Mouse (Mus musculus) frontal cortex, postnatal 10 days (tissue): ENCODE measurements at regions not wholly inside any gene's neighbourhood (a gene's known extent, or its start where the extent isn't known, plus 50 kb on each side); places are given as distances from the start of the nearest gene placed in this dataset.

ENCODE experiments used
- DNase-seq, 2 experiments: peaks; one replicate each; pipeline ENCODE4 v3.0.0; 2022; ENCODE audit warnings: low spot score in 2 of 2, mixed read lengths in 1 of 2

DNA sequence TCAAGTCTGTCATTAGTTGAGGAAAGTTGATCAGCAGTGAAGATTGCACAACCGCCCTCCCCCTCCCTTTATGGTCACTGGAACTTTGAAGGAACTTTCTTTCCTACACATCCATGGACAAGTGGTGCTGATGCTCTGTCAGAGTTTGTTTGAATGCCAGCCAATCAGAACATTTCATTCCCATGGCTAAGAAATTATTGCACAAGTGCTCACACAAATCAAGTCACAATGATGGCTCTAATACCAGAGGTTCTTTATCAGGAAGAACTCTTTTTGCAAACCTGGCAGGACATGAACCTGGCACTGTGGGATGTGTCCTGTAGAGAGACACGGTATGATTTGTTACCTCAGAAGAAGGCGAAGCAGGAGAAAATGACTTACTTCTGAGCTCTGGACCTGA is 54.3 kb upstream of the Spry2 start:
- no peak for DNase-seq

DNA sequence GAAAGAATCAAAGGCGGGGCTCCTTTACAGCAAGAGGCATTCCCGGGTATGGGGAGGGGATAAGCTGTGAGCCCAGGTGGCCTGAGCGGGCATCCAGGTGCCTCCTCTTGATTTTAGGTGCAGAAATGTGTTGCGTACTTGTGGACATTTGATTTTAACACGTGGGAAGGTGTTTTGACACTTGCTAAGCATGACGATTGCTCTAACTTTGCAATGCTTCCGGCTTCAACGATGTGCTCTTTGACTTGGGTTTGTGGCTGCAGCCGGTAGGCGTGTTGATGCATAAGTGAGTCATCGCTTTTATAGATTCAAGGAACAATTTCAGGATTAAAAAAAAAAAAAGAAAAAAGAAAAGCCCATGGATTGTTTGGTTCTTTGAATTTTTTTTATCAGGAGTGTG is 58.5 kb upstream of the Spry2 start:
- no peak for DNase-seq

DNA sequence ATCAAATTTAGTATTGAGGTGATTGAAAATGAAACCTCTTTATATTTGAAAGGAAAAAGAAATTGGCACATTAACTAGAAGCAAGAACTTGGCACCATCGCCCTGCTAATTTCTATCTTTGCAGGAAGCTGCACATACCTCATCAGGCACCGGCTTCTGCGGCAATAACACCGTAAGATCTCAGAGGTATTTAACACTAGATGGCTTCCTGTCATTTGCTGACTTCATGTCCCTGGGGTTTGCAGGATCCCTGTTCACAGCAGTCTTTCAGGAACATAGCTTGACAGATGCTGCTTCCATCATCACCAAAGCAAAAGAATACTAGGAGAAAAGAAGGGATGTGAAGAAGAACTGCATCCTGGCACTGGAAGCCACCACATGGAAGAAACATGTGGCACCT is 60.2 kb upstream of the Spry2 start:
- DNase-seq = no peak

DNA sequence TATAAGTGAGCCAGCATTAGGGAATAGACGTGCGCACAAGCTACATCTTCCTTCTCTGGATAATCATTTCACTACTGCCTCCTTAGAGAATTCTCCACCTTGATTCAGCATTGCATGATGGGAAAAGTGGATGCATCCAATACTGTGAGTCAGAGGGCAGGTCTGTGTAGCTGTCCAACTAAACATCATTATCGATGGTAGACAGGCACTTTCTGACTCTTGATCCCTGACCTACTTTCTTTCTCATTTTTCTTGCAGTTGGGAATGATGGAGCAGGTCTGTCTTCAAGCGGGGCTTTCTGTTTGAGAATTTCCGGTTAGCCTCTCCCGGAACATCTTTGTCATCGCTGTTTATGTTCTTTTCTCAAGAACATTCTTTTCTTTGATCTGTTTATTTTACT is 61.4 kb upstream of the Spry2 start:
- no peak for DNase-seq

DNA sequence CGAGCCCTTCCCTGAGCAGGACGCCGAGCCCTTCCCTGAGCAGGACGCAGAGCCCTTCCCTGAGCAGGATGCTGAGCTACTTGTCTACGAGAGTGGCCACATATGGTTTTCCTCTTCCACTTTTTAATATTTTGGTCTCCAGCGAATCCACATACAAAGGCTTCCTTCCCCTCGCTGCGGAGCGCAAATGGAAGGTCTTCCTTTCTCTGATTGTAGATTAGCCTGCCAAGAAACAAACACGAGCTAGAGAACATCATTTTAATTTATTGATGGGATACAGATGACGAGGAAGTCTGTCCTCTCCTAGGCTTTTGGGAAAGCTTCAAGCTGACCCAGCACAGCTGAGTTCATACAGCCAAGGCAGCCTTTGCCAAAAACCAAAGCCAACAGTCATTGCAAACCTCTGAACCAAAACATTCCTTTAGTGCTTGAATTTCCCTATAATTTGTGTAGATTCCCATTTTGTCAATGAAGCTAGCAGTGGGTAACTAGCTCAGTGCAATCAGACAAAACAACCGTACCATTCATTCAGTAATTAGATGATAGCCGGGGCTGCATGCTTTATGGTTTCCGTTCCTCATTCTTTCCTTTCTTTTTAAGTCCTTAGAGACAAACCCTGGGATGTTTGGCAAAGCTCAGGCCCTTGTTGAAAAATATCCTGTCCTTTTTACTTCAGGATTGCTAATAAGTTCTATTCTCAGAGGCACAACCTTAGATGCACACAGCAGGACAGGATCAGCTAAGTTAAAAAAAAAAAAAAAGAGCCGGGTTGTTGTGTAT is 83.1 kb upstream of the Spry2 start:
- DNase-seq = no peak

DNA sequence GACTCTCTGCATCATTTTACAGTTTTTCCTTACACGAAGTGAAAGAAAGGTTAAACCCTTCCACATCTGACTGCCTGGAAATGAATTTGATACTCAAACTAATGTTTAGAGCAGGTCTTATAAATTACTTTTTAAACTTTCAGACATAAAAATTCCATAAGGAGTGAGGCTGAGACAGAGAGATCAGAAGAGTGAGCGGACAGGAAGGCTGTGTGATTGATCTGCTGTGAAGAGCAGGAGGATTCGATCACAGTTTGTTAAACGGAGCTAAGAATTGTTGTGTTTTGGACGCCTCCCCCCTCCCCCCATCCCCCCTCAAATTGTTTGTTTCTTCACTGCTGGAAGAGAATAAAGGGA is 83.7 kb upstream of the Spry2 start:
- no peak for DNase-seq

DNA sequence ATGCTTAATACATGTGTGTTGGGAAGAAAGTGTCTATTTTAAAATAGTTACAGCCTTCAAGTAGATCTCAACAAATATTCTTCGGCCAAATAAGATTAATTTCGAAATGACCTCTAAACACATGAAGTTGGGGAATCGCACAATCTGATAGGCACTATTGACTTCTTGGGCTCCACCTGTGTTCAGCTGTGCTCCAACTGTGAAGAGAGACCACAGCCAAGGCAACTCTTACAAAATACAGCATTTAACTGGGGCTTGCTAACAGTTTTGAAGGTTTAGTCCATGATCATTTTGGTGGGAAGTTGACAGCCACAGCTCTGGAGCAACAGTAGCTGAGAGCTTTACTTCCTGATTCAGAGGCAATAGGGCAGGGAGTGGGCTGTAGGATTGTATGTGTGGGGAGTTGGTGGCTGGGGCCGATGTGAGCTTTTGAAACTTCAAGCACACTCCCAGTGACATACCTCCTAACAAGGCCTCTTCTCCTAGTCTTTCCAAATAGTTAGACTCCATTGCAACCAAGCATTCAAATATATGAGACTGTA is 90.8 kb upstream of the Spry2 start:
- DNase-seq = no peak

DNA sequence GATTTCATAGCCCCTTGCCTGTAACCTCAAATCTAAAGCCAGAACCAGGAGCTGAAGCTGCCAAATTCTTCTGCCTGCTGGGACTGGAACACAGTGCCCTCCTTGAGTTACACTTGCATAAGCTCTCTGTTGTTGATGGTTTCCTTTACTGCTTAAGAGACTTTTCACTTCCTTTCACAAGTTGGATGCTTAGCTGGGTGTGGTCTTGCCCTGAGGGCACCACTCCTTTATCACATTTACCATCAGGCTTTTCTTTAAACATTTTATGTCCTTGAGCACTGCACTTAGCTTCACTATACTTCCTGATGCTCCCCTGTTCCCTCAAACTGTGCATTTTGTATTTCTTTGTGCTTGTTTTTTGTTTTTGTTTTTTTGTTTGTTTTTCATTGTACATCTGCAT is 92.1 kb upstream of the Spry2 start:
- DNase-seq = no peak

DNA sequence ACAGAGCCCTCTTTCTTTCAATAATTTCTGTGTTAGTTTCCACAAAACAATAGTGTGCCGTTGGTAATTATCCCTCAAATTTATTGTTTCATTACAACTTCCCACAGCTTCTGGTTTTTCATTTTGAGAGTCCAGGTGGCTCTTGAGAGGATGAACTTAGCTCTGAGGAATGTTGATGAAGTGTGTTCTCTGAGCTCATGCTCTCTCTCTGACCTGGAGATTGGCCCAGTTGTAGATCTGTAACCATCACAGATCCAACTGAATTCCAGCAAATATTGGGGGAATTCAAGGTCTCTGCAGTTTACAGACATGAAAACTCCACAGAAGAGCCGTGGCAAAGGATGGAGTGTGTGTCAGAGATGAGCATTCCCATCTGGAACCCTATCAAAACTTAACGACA is 96.5 kb upstream of the Spry2 start:
- no peak for DNase-seq

DNA sequence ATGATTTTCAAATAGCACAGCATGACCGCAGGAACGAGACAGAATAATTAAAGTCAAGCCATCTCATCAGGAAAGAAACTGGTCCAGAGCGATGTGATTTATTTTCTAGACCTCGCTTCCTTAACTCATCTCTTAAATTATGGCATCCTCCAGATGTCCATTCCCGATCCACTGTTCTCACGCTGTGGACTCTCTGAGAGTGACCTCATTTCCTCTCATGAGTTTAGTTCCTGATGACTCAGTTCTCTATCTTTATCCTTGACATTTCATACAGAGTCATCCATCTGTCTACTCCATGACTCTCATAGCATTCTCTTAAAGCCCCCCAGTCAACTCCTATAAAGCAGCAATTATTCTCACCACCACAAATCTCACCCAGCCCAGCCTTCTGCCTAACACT is 103.2 kb upstream of the Spry2 start:
- DNase-seq = no peak

DNA sequence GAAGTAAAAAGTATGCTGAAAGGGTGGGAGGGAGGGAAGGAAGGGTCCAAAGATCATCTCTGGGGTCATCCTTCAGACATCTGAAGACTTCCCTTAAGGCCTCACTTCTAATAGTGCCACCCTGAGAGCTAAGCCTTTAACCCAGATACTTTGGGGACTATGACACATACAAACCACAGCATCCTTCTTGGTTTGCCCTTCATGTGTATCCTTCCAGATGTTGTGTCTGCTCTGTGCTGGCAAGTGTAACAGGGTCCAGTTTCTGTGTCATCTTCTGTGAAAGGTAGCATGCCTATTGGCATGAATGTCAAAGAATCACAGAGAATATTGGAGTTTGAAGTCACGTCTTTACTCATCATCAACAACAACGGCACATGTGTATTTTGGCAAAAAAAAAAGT is 98.2 kb upstream of the Trim52 start:
- DNase-seq = no peak

DNA sequence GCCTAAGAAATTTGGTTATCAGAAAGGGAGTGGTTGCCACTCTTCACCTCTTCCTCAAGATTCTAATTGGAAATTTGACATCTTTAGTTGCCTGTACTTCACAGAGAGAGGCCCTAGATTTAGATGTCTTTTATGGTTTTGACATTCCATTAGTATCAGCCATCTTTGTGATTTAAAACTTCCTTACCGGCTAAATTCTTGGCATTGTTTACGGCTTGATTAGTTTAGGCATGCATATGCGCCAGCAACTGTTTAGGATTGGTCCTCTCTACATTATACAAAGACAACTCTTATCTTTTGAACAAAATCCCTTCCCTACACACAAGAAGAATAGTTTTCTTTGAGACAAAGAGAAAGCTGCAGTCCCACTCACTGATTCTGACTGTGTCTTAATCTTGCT is 97.0 kb upstream of the Trim52 start:
- no peak for DNase-seq

DNA sequence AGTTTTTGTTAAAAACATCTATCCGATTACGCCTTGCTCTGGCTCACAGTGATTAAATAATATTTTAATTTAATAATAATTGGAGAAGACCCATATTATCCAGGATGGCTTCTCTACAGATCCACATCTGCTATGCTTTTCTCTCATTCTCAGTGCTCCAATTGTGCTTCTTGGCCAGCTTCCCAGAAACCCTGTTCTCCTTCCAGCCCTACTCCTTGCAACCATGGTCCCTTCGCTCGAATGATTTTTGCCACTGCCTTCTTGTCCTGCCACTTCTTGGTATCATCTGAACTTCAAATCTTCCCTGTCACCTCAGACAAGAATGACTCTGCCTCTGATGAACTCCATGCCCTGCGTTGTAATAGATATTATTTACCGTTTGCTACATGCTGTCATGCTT is 95.0 kb upstream of the Trim52 start:
- DNase-seq = no peak

DNA sequence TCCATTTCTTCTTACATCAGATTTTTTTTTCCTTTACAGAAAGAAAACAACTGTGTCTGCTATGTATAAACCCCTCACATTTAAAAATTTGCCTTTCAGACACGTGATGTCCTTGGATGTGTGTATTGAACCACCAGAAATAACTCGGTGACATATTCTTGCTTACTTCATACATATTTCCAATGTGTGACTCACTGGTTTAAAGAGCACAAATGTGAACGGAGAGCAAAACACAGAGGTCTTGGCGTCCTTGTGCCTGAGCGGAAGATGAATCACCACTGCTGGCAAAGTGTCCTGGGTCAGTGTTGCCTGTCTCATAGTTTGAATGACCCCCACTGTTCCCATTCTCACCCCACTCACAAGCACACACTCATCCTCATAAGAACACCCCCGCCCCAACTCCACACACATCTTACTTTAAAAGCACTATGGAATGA is 94.0 kb upstream of the Trim52 start:
- peak in 1 of 2 experiments; percentile 5 for DNase-seq

DNA sequence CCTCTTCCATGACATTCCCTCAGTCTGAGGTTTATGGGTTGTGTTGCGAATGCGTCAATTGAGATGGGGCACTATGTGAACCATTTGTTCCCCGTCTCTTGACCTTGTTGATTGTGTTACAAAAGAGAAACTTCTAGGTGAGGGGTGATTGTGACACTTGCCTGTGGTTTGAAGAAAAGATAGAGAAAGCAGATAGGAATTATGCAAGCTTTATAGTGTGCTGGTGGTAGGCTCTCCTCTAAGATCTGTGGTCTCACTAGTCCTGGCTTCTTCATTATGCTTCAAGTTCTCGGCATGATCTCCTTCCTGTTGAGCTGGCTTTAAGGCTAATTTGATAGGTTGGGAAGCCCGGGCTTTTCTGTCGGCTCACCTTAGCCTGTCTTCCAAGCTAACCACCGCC is 83.2 kb upstream of the Trim52 start:
- DNase-seq = no peak

DNA sequence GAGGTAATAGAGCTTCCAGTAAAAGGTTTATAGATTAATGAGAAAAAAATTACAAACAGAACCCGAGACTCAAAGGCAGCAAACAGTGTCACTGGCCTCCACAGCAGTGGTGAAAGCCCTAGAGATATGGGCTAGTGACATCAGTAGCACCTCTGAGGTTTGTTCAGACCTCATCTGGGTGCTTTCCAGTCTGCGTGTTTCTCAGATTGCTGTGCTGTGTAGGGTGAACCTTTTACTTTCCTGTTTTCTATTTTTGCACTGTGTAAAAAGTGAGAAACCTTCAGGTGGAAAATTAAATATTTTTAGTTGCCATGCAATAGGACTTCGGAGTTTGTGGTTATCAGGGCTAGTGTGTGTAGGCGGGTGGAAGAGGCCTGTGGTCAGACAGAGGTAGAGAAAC is 79.2 kb upstream of the Trim52 start:
- DNase-seq = no peak

DNA sequence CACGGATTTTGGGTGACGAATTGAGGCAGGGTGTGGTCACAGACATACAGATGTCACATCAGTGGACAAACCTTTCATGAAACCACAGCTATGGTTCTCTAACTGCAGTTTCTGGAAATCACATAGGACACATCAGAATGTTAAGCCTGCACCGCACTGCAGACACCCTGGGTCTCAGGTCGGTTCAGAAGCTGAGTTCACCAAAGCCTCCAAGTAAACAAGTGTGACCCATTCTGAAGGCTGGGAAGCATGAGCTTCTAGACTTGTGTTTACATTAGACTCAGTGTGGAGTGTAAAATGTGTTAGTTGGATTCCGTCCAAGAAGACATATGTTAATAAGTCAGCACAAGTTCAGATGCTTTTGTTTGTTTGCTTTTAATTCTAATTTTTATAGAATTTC is 78.3 kb upstream of the Trim52 start:
- DNase-seq = no peak

DNA sequence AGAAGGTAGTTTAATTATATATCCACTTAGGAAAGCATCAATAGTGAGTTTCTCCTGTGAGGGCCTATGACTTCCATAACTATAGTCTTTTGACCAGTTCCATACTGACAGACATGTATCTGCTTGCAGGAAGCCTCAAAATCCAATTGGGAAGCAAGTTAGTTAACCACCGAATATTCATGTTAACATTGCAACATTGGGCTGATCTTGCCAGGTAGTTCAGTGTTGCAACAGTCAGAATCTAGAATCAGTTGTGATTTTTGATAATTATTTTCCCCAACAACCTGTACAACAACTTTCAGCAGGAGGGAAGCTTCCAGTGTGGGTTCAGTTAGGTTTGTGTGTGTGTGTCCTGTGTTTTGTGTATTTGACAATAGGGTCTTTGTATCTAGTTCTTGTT is 74.9 kb upstream of the Trim52 start:
- DNase-seq = no peak

DNA sequence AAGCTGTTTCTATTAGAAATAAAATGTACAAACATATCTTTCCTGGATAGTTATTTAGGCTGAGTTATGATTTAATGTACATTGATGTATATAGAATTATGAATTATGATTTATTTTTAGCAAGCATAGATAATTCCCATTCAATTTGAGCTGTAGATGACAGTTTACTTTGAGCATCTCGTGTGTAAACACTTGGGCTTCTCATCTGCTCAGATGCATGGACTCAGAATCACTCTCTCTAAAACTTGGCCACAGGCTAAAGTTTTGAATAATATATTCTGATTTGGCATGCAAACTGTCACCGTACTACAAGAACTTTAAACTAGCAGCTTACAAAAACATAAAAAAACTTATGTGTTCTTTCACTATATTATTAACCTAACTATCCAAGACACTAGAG is 72.2 kb upstream of the Trim52 start:
- DNase-seq = no peak

DNA sequence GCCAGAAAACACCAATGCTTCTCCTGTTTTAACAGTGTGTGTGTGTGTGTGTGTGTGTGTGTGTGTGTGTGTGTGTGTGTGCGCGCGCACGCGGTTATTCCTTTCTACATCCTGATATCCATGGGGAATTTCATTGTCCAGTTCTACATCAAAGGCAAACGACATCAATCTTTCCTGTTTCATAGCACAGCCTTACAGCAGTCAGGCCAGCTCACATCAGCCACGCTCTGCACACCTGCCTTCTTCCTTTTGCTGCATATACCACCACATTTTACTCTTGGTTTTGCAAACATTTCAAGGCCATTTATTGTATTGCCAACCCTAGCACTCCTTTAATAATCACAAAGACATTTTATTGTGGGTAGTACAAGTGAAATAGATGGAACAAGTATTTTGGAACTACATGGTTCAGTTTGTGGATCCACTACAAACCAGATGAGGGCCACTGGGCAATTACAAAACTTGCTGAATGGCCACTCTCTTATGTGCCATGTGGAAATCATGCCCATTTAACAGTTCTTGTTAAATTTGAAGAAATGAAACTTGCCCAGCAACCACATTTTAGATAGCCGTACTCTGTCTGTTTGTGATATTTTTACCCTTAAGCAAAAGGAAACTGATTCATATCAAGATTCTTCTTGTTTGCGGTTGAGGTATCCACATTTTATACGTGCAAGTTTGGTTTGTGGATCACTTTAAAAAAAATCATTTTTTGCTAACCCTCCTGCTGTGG is 70.9 kb upstream of the Trim52 start:
- DNase-seq = no peak

DNA sequence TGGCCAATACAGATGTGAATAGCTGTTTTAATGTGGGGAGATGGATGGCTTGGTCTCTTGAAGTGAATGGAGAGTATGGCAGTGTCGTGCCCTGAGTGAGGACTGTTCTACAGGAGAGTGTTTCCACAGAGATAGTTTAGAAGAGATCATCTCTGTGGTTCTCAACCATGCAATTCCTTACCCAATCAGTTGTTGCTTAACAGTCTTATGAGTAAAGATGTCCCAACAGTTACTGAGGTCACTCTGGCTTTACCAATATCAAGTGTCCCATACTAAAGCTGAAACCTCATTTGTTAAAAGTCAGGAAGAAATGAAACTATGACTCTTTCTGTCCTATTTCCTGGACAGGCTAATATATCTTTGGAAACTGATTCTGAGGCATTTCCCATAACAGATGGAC is 61.7 kb upstream of the Trim52 start:
- DNase-seq = no peak

DNA sequence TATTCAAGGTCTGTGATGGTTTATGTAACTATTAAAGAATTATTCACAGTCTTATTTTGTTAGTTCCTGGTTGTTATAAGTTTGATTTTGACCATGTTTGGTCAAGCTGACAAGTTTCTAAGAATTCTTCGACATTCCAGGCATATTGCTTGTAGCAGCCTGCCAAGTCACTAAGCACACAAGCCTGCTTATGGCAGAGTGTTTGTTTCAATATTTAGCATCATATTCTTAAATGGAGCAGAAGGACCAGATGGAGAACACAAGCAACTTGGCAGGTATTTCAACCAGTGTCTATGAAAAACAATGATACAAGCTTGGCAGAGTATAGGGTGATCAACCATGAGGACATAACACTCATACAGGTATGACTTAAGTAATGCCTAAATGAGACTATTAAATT is 55.8 kb upstream of the Trim52 start:
- DNase-seq = no peak
